In the genomic region with DNA sequence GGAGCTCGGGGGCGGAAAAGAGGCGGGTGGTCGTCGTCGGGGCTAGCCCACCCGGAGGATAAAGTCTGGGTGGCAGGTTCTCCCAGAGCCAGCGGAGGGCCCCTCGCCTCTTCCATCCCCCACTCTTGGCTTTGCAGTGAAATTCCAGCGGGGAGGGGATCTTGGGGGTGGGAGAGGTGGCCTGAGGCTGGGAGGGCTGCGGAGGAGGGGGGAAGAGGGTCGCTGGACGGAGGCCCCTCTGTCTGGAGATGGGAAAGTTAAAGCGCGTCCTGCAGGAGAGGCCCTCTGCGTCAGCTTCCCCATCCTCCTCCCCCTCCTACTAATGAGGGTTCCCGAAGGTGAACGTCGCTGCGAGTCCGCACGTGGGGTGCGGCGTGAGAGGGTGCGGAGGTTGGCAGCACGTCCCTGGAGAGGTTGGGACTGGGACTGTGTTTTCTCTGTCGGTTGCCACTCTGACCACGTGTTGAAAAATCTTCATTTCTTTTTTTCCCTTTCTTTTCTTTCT, we compare ENCODE assay signal across 8 mouse cellular contexts. TPM values are rescaled to one million over a fixed set of nuclear protein-coding genes. Genes with fewer than 3 reads are reported as not detected.
DNase-seq lines count a peak whose midpoint lies in the region; ATAC-seq lines count a peak whose summit lies in the region.

No protein-coding gene starts in this region.

- 0% methylated on average over 28 of the region's 28 CpGs for WGBS in heart, embryonic 15.5 days
- under 1% methylated on average over 28 of the region's 28 CpGs for WGBS in midbrain, embryonic 12.5 days

- peaks cover 49% of the 10 kb centered on the region for H3K4me1 ChIP-seq in heart, embryonic 15.5 days (replicated peaks)
- H3K4me1 ChIP-seq in midbrain, embryonic 12.5 days: peaks cover 53% of the 10 kb centered on the region

- peak overlapping the region; percentile 92 for H3K4me2 ChIP-seq in heart, embryonic 15.5 days
- peak overlapping the region; percentile 92 for H3K4me2 ChIP-seq in midbrain, embryonic 12.5 days (replicated peaks)

- peak overlapping the region; percentile 49 for H3K9ac ChIP-seq in heart, embryonic 15.5 days
- H3K9ac ChIP-seq in midbrain, embryonic 12.5 days (replicated peaks): peak overlapping the region; percentile 24

- H3K36me3 ChIP-seq in heart, embryonic 15.5 days: no peaks in the 10 kb centered on the region
- H3K36me3 ChIP-seq in midbrain, embryonic 12.5 days: no peaks in the 10 kb centered on the region

- DNase-seq in heart, adult 11 months: peak; percentile 98
- DNase-seq in heart, postnatal 25 days (ENCODE audit: low spot score): no peak
- peak; percentile 88 for DNase-seq in embryo, embryonic 10.5 days (ENCODE audit: low spot score)
- peak; percentile 27 for DNase-seq in kidney, postnatal 14 days
- no peak for DNase-seq in layer of hippocampus, postnatal 14 days (ENCODE audit: low spot score in 2 of 2)
- DNase-seq in urinary bladder, postnatal 25 days (ENCODE audit: low spot score): no peak

- peak overlapping the region; percentile 91 for H3K27ac ChIP-seq in heart, embryonic 15.5 days
- peak overlapping the region; percentile 78 for H3K27ac ChIP-seq in midbrain, embryonic 12.5 days (replicated peaks)

- no peak for ATAC-seq in heart, embryonic 15.5 days (replicated peaks; ENCODE audit: insufficient number of reproducible peaks, insufficient read depth, low FRiP score, low read depth)
- peak; percentile 13; the same call in 1 of the 2 replicates for ATAC-seq in midbrain, embryonic 12.5 days (ENCODE audit: low FRiP score, low read depth)

- intact Hi-C loops in heart, postnatal 25 days (cut with DNase I): no loop called here

- no peaks in the 10 kb centered on the region for H3K9me3 ChIP-seq in heart, embryonic 15.5 days (replicated peaks)
- H3K9me3 ChIP-seq in midbrain, embryonic 12.5 days: no peaks in the 10 kb centered on the region

- H3K4me3 ChIP-seq in heart, embryonic 15.5 days: peak overlapping the region; percentile 89
- peak overlapping the region; percentile 75 for H3K4me3 ChIP-seq in midbrain, embryonic 12.5 days

- 0 out of 2 replicates have a peak, but pooled peaks cover 3% of the 10 kb centered on the region for H3K27me3 ChIP-seq in heart, embryonic 15.5 days
- peaks cover 58% of the 10 kb centered on the region for H3K27me3 ChIP-seq in midbrain, embryonic 12.5 days

RNA-seq across cellular contexts. Expression of a gene that starts 1.4 kb away (rescaled TPM):
- total RNA-seq in heart, postnatal 25 days (2021): 100 to 1,000 TPM; 155 to 157 TPM
- 482 and 541 TPM in 2 replicates for polyA plus RNA-seq in heart, embryonic 15.5 days (2015; fragmentation: Nextera tagmentation; extraction: Ambion mirVana)
- 1,089 and 1,182 TPM in 2 replicates for polyA plus RNA-seq in midbrain, embryonic 12.5 days (2016; fragmentation: Nextera tagmentation; extraction: Ambion mirVana)
- total RNA-seq in layer of hippocampus, postnatal 14 days (2021): 100 to 1,000 TPM; 174 to 210 TPM

RNA-seq across cellular contexts. Expression of a gene that starts 44.0 kb away (rescaled TPM):
- 10 to 100 TPM; 41.9 to 50.4 TPM for total RNA-seq in heart, postnatal 25 days (2021)
- polyA plus RNA-seq in heart, embryonic 15.5 days (2015; fragmentation: Nextera tagmentation; extraction: Ambion mirVana): 6.2 and 7.8 TPM in 2 replicates
- polyA plus RNA-seq in midbrain, embryonic 12.5 days (2016; fragmentation: Nextera tagmentation; extraction: Ambion mirVana): 8.9 and 9.2 TPM in 2 replicates
- total RNA-seq in layer of hippocampus, postnatal 14 days (2021): 10 to 100 TPM; 30.6 to 36.6 TPM

Comparison
In these comparisons a context has a peak if more than half of its experiments do, and no peak if none do; other contexts are left out.
1. DNase-seq: peak in heart, adult 11 months (single experiment), embryo, embryonic 10.5 days (single experiment) and kidney, postnatal 14 days (single experiment); none in heart, postnatal 25 days (single experiment), layer of hippocampus, postnatal 14 days (0 of 2) and urinary bladder, postnatal 25 days (single experiment).